Comparison of ENCODE assay signal across 15 mouse cellular contexts in the genomic region with DNA sequence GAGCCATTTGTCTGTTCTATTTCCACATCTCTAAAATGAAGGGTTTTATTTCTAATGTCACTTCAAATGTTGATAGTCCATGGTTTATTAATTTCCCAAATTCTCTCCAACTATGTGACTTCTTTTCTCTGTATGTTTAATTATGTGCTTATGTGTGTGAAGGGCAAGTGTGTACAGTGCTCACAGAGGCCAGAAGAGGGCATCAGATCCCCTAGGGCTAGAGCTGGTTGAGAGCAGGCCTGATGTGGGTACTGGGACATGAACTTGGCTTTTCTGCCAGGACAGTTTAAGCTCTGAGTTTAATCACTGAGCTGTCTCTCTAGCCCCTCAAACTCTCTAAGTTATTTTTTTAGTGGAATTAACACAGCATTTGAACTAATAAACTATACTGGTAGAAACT. TPM values are rescaled to one million over a fixed set of nuclear protein-coding genes. Genes with fewer than 3 reads are reported as not detected.
A peak's percentile ranks its signal among the peaks of the same experiment; 100 is the strongest.
DNase-seq lines count a peak whose midpoint lies in the region; TF ChIP-seq lines count a peak whose summit lies in the region.
"Had no signal": no experiment of that assay in that cellular context is flagged by ENCODE, and none has a peak within 500 bp of the region (broad histone marks: within the 10 kb centered on the region; RNA-seq: fewer than 3 reads in every experiment).

No protein-coding gene starts in this region.

- H3K27me3 ChIP-seq in heart, adult 2 months (ENCODE audit: control insufficient read depth, insufficient read depth, low read length): no peaks in the 10 kb centered on the region
- no peaks in the 10 kb centered on the region for H3K27me3 ChIP-seq in ES-Bruce4 (ENCODE audit: control insufficient read depth, insufficient read depth, low read length, poor library complexity, severe bottlenecking)
- H3K27me3 ChIP-seq: embryonic facial prominence, embryonic 12.5 days; forebrain, embryonic 12.5 days; heart, embryonic 13.5 days had no signal

- H3K9me3 ChIP-seq in ES-Bruce4 (replicated peaks; ENCODE audit: control insufficient read depth, insufficient read depth, low read length, poor library complexity, severe bottlenecking): no peaks in the 10 kb centered on the region
- H3K9me3 ChIP-seq: embryonic facial prominence, embryonic 12.5 days; forebrain, embryonic 12.5 days; heart, embryonic 13.5 days had no signal

- no peak overlapping the region for H3K9ac ChIP-seq in heart, adult 2 months (ENCODE audit: low read depth, low read length)
- H3K9ac ChIP-seq in ES-Bruce4 (ENCODE audit: low read depth, poor library complexity, severe bottlenecking): no peak overlapping the region
- H3K9ac ChIP-seq: embryonic facial prominence, embryonic 12.5 days; forebrain, embryonic 12.5 days; heart, embryonic 13.5 days had no signal

- H3K4me1 ChIP-seq in heart, adult 2 months (ENCODE audit: control insufficient read depth, insufficient read depth, low read length): no peaks in the 10 kb centered on the region
- peaks cover 3% of the 10 kb centered on the region; the same call in 1 of the 2 replicates for H3K4me1 ChIP-seq in lung, adult 2 months (ENCODE audit: control insufficient read depth, insufficient read depth, low read length)
- no peaks in the 10 kb centered on the region for H3K4me1 ChIP-seq in ES-Bruce4 (ENCODE audit: control insufficient read depth, insufficient read depth, low read length)
- H3K4me1 ChIP-seq: embryonic facial prominence, embryonic 12.5 days; forebrain, embryonic 12.5 days; heart, embryonic 13.5 days had no signal

- peak; percentile 50 for TF ChIP-seq CTCF in heart, adult 2 months (IDR thresholded peaks at IDR 0.05)
- peak; percentile 35; the same call in 1 of the 2 replicates for TF ChIP-seq CTCF in lung, adult 2 months (IDR thresholded peaks at IDR 0.05; ENCODE audit: insufficient read depth, low read length)
- peak; percentile 30 for TF ChIP-seq CTCF in ES-Bruce4 (IDR thresholded peaks at IDR 0.05; ENCODE audit: low read depth, low read length)

- no peak for DNase-seq in heart, adult 2 months
- no peak for DNase-seq in heart, postnatal 25 days (ENCODE audit: low spot score)
- no peak for DNase-seq in lung, adult 2 months
- no peak for DNase-seq in lung, adult 18-20 months
- peak; percentile 39 for DNase-seq in retina, embryonic 14.5 days (ENCODE audit: low spot score)
- no peak for DNase-seq in spleen, adult 18-20 months
- DNase-seq in frontal cortex, adult 2 months (ENCODE audit: extremely low spot score in 1 of 2, low spot score in 1 of 2): no peak
- DNase-seq: gastrocnemius, postnatal 14 days; kidney, postnatal 25 days; layer of hippocampus, postnatal 36 days; thymus, postnatal 36 days had no signal

- no peaks in the 10 kb centered on the region for H3K79me2 ChIP-seq in heart, adult 2 months (replicated peaks; ENCODE audit: control insufficient read depth, insufficient read depth, low read length)

- no peak for TF ChIP-seq EP300 in heart, adult 2 months (IDR thresholded peaks at IDR 0.05; ENCODE audit: insufficient read depth, low read depth, low read length)
- no peak for TF ChIP-seq EP300 in ES-Bruce4 (IDR thresholded peaks at IDR 0.05; ENCODE audit: insufficient read depth, low read depth, low read length)

- no peak overlapping the region for H3K4me3 ChIP-seq in heart, adult 2 months
- H3K4me3 ChIP-seq in lung, adult 2 months (replicated peaks; ENCODE audit: extremely low read depth, low read depth, low read length): no peak overlapping the region
- H3K4me3 ChIP-seq in ES-Bruce4 (ENCODE audit: low read depth, low read length): no peak overlapping the region
- H3K4me3 ChIP-seq: embryonic facial prominence, embryonic 12.5 days; forebrain, embryonic 12.5 days; heart, embryonic 13.5 days had no signal

- no peaks in the 10 kb centered on the region for H3K36me3 ChIP-seq in heart, adult 2 months (ENCODE audit: control insufficient read depth, insufficient read depth, low read length)
- H3K36me3 ChIP-seq in ES-Bruce4 (ENCODE audit: control insufficient read depth, insufficient read depth, low read length, poor library complexity, severe bottlenecking): no peaks in the 10 kb centered on the region

- no peak overlapping the region for H3K27ac ChIP-seq in heart, adult 2 months
- H3K27ac ChIP-seq in ES-Bruce4 (ENCODE audit: insufficient read depth, low read length): no peak overlapping the region
- H3K27ac ChIP-seq: embryonic facial prominence, embryonic 12.5 days; forebrain, embryonic 12.5 days; heart, embryonic 13.5 days had no signal

- intact Hi-C loops in heart, adult 2 months (cut with DNase I): loop anchor here (5.0 kb wide), 1 partner anchor 67 kb away; no protein-coding TSS in a partner anchor
- intact Hi-C loops in heart, postnatal 25 days (cut with DNase I): no loop called here

- TF ChIP-seq POLR2A in heart, adult 2 months (IDR thresholded peaks at IDR 0.05; ENCODE audit: insufficient read depth, low read depth, low read length): no peak
- TF ChIP-seq POLR2A in lung, adult 2 months (IDR thresholded peaks at IDR 0.05; ENCODE audit: borderline replicate concordance, extremely low read depth, low read depth, low read length): no peak
- TF ChIP-seq POLR2A in ES-Bruce4 (IDR thresholded peaks at IDR 0.05; ENCODE audit: insufficient read depth, low read length): no peak

RNA-seq across cellular contexts. Expression of gene Lrrc49, which starts 13.2 kb away (rescaled TPM):
- 1 to 10 TPM; 3.7 TPM for total RNA-seq in heart, adult 2 months (2021)
- polyA plus RNA-seq in heart, adult 2 months (2012; rRNA removed): 2.1 and 4.7 TPM in 2 replicates
- total RNA-seq in heart, postnatal 25 days (2021): 1 to 10 TPM; 4.1 to 4.3 TPM
- polyA plus RNA-seq in lung, adult 2 months (2012; rRNA removed): 3.7 and 5.4 TPM in 2 replicates
- 3.6 and 5.7 TPM in 2 replicates for polyA plus RNA-seq in ES-Bruce4 (2011; ENCODE audit: insufficient read depth, insufficient read length, low read depth, missing spikeins)
- 65.1 and 67.9 TPM in 2 replicates for polyA plus RNA-seq in frontal cortex, adult 2 months (2012; rRNA removed)

RNA-seq across cellular contexts. Expression of gene Larp6, which starts 38.0 kb away (rescaled TPM):
- total RNA-seq in heart, adult 2 months (2021): 1 to 10 TPM; 1.7 to 1.9 TPM
- 0.94 and 1.5 TPM in 2 replicates for polyA plus RNA-seq in heart, adult 2 months (2012; rRNA removed)
- 1 to 10 TPM; 1.3 to 1.5 TPM for total RNA-seq in heart, postnatal 25 days (2021)
- 1.9 and 2.2 TPM in 2 replicates for polyA plus RNA-seq in lung, adult 2 months (2012; rRNA removed)
- 0.37 TPM in 1 of 2 replicates, not detected in the other for polyA plus RNA-seq in ES-Bruce4 (2011; ENCODE audit: insufficient read depth, insufficient read length, low read depth, missing spikeins)
- polyA plus RNA-seq in frontal cortex, adult 2 months (2012; rRNA removed): 24.1 and 25.2 TPM in 2 replicates
